Mouse (Mus musculus): ENCODE measurements around the gene Hipk2. TPM values are rescaled to one million over a fixed set of nuclear protein-coding genes. Genes with fewer than 3 reads are reported as not detected.

Gene Hipk2
- polyA plus RNA-seq, 1 experiment from 2014 or later = 13.9 TPM

GRCm38 (mm10) chr6:38702810-38703399 lies 173.1 kb downstream of the Hipk2 start:
- peaks cover 15% of the 10 kb centered on the region for H3K4me1 ChIP-seq
- no peak overlapping the region for H3K4me2 ChIP-seq
- WGBS = 32% methylated on average over 6 of the region's 6 CpGs
- no peak for ATAC-seq (ENCODE audit: insufficient number of reproducible peaks, low FRiP score, low TSS enrichment, low read depth)
- H3K4me3 ChIP-seq = no peak overlapping the region
- peaks cover 60% of the 10 kb centered on the region for H3K36me3 ChIP-seq
- H3K27ac ChIP-seq = no peak overlapping the region; the same call in 1 of the 2 replicates
- H3K9ac ChIP-seq = no peak overlapping the region
- no peaks in the 10 kb centered on the region for H3K27me3 ChIP-seq
- H3K9me3 ChIP-seq = no peaks in the 10 kb centered on the region

- no peak for ATAC-seq (ENCODE audit: insufficient number of reproducible peaks, low FRiP score, low TSS enrichment, low read depth)
- H3K4me1 ChIP-seq = peaks cover 15% of the 10 kb centered on the region
- no peak overlapping the region for H3K4me3 ChIP-seq
- H3K9ac ChIP-seq = no peak overlapping the region
- no peaks in the 10 kb centered on the region for H3K27me3 ChIP-seq
- H3K36me3 ChIP-seq = peaks cover 57% of the 10 kb centered on the region
- H3K4me2 ChIP-seq = no peak overlapping the region
- H3K9me3 ChIP-seq = no peaks in the 10 kb centered on the region
- H3K27ac ChIP-seq = no peak overlapping the region
- 72% methylated on average over 2 of the region's 2 CpGs for whole genome bisulfite sequencing
Measured at GRCm38 (mm10) chr6:38701421-38701820, 174.5 kb downstream of the Hipk2 start.

GRCm38 (mm10) chr6:38698233-38698889 lies 177.6 kb downstream of the Hipk2 start:
- Histone ChIP-seq H3K4me3 (no peak overlapping the region), H3K9ac (no peak overlapping the region), H3K27me3 (no peaks in the 10 kb centered on the region), H3K4me2 (no peak overlapping the region), H3K36me3 (peaks cover 69% of the 10 kb centered on the region), H3K27ac (no peak overlapping the region), H3K9me3 (no peaks in the 10 kb centered on the region), H3K4me1 (peaks cover 9% of the 10 kb centered on the region)
- ATAC-seq (ENCODE audit: insufficient number of reproducible peaks, low FRiP score, low TSS enrichment, low read depth) = no peak
- 96% methylated on average over 18 of the region's 18 CpGs for WGBS

GRCm38 (mm10) chr6:38696570-38696969 lies 179.4 kb downstream of the Hipk2 start:
- no peak overlapping the region for H3K9ac ChIP-seq
- ATAC-seq (ENCODE audit: insufficient number of reproducible peaks, low FRiP score, low TSS enrichment, low read depth) = no peak
- H3K27ac ChIP-seq = no peak overlapping the region
- H3K4me1 ChIP-seq = peaks cover 4% of the 10 kb centered on the region; the same call in 1 of the 2 replicates
- WGBS = 90% methylated on average over 9 of the region's 9 CpGs
- H3K36me3 ChIP-seq = peaks cover 55% of the 10 kb centered on the region
- no peaks in the 10 kb centered on the region for H3K9me3 ChIP-seq
- H3K4me3 ChIP-seq = no peak overlapping the region
- H3K4me2 ChIP-seq = no peak overlapping the region
- H3K27me3 ChIP-seq = no peaks in the 10 kb centered on the region

- Histone ChIP-seq H3K9me3 (no peaks in the 10 kb centered on the region), H3K9ac (no peak overlapping the region), H3K4me2 (no peak overlapping the region), H3K4me3 (no peak overlapping the region), H3K27ac (no peak overlapping the region), H3K4me1 (peaks cover 4% of the 10 kb centered on the region; the same call in 1 of the 2 replicates), H3K36me3 (peaks cover 50% of the 10 kb centered on the region), H3K27me3 (no peaks in the 10 kb centered on the region)
- WGBS = 26% methylated on average over 9 of the region's 9 CpGs
- no peak for ATAC-seq (ENCODE audit: insufficient number of reproducible peaks, low FRiP score, low TSS enrichment, low read depth)
Measured at GRCm38 (mm10) chr6:38695380-38696054, 180.4 kb downstream of the Hipk2 start.

- peaks cover 24% of the 10 kb centered on the region for H3K36me3 ChIP-seq
- 92% methylated on average over 6 of the region's 6 CpGs for WGBS
Measured at GRCm38 (mm10) chr6:38692556-38692955, 183.4 kb downstream of the Hipk2 start.

GRCm38 (mm10) chr6:38691052-38691451 lies 184.9 kb downstream of the Hipk2 start:
- Histone ChIP-seq H3K27me3 (no peaks in the 10 kb centered on the region), H3K4me1 (peaks cover 4% of the 10 kb centered on the region; the same call in 1 of the 2 replicates), H3K9ac (no peak overlapping the region), H3K27ac (no peak overlapping the region), H3K36me3 (peaks cover 13% of the 10 kb centered on the region), H3K4me3 (no peak overlapping the region), H3K9me3 (no peaks in the 10 kb centered on the region), H3K4me2 (no peak overlapping the region)
- no peak for ATAC-seq (ENCODE audit: insufficient number of reproducible peaks, low FRiP score, low TSS enrichment, low read depth)
- WGBS = 87% methylated on average over 5 of the region's 5 CpGs

More at GRCm38 (mm10) chr6:38692556-38692955, 183.4 kb downstream of the Hipk2 start:
- Histone ChIP-seq H3K4me1 (peaks cover 4% of the 10 kb centered on the region; the same call in 1 of the 2 replicates), H3K4me2 (no peak overlapping the region), H3K9me3 (no peaks in the 10 kb centered on the region), H3K27me3 (no peaks in the 10 kb centered on the region), H3K4me3 (no peak overlapping the region), H3K27ac (no peak overlapping the region), H3K9ac (no peak overlapping the region)
- no peak for ATAC-seq (ENCODE audit: insufficient number of reproducible peaks, low FRiP score, low TSS enrichment, low read depth)

- H3K4me1 ChIP-seq = peaks cover 4% of the 10 kb centered on the region; the same call in 1 of the 2 replicates
- no peaks in the 10 kb centered on the region for H3K27me3 ChIP-seq
- no peak overlapping the region for H3K27ac ChIP-seq
- no peak overlapping the region for H3K9ac ChIP-seq
- H3K4me2 ChIP-seq = no peak overlapping the region
- no peaks in the 10 kb centered on the region for H3K9me3 ChIP-seq
- no peak overlapping the region for H3K4me3 ChIP-seq
- no peak for ATAC-seq (ENCODE audit: insufficient number of reproducible peaks, low FRiP score, low TSS enrichment, low read depth)
- H3K36me3 ChIP-seq = peaks cover 12% of the 10 kb centered on the region
- 80% methylated on average over 4 of the region's 4 CpGs for WGBS
Measured at GRCm38 (mm10) chr6:38690615-38691014, 185.3 kb downstream of the Hipk2 start.

- H3K9ac ChIP-seq = no peak overlapping the region
- H3K4me1 ChIP-seq = peaks cover 4% of the 10 kb centered on the region; the same call in 1 of the 2 replicates
- H3K36me3 ChIP-seq = 0 out of 2 replicates have a peak, but pooled peaks cover 3% of the 10 kb centered on the region
- 89% methylated on average over 10 of the region's 10 CpGs for WGBS
- no peaks in the 10 kb centered on the region for H3K27me3 ChIP-seq
- H3K4me3 ChIP-seq = no peak overlapping the region
- ATAC-seq (ENCODE audit: insufficient number of reproducible peaks, low FRiP score, low TSS enrichment, low read depth) = no peak
- no peak overlapping the region for H3K27ac ChIP-seq
- no peaks in the 10 kb centered on the region for H3K9me3 ChIP-seq
- no peak overlapping the region for H3K4me2 ChIP-seq
Measured at GRCm38 (mm10) chr6:38688841-38689240, 187.1 kb downstream of the Hipk2 start.

- peaks cover 4% of the 10 kb centered on the region; the same call in 1 of the 2 replicates for H3K4me1 ChIP-seq
- no peaks in the 10 kb centered on the region for H3K27me3 ChIP-seq
- H3K4me3 ChIP-seq = no peak overlapping the region
- H3K9me3 ChIP-seq = no peaks in the 10 kb centered on the region
- H3K9ac ChIP-seq = no peak overlapping the region
- no peak overlapping the region for H3K27ac ChIP-seq
- H3K4me2 ChIP-seq = no peak overlapping the region
- ATAC-seq (ENCODE audit: insufficient number of reproducible peaks, low FRiP score, low TSS enrichment, low read depth) = no peak
- 61% methylated on average over 11 of the region's 11 CpGs for WGBS
- no peaks in the 10 kb centered on the region for H3K36me3 ChIP-seq
Measured at GRCm38 (mm10) chr6:38687216-38687615, 188.7 kb downstream of the Hipk2 start.

- no peak for ATAC-seq (ENCODE audit: insufficient number of reproducible peaks, low FRiP score, low TSS enrichment, low read depth)
- Histone ChIP-seq H3K4me1 (no peaks in the 10 kb centered on the region), H3K9me3 (no peaks in the 10 kb centered on the region), H3K4me2 (no peak overlapping the region), H3K27me3 (no peaks in the 10 kb centered on the region), H3K27ac (no peak overlapping the region), H3K36me3 (no peaks in the 10 kb centered on the region), H3K9ac (no peak overlapping the region), H3K4me3 (no peak overlapping the region)
- 59% methylated on average over 2 of the region's 2 CpGs for WGBS
Measured at GRCm38 (mm10) chr6:38682532-38682931, 193.4 kb downstream of the Hipk2 start.

GRCm38 (mm10) chr6:38677629-38678028 lies 198.3 kb downstream of the Hipk2 start:
- Histone ChIP-seq H3K27ac (no peak overlapping the region), H3K27me3 (no peaks in the 10 kb centered on the region)
- ATAC-seq (ENCODE audit: insufficient number of reproducible peaks, low FRiP score, low TSS enrichment, low read depth) = no peak

More at GRCm38 (mm10) chr6:38677629-38678028, 198.3 kb downstream of the Hipk2 start:
- Histone ChIP-seq H3K4me1 (no peaks in the 10 kb centered on the region), H3K4me3 (no peak overlapping the region), H3K9ac (no peak overlapping the region), H3K9me3 (no peaks in the 10 kb centered on the region), H3K36me3 (no peaks in the 10 kb centered on the region), H3K4me2 (no peak overlapping the region)
- WGBS = 69% methylated on average over 9 of the region's 9 CpGs

Data from limb, embryonic 15.5 days (tissue).